Mouse (Mus musculus): Measurements from ENCODE around the gene Hmox2. TPM values are rescaled to one million over a fixed set of nuclear protein-coding genes. Genes with fewer than 3 reads are reported as not detected.
"Not testable (repeated sequence)": the region's sequence is repeated elsewhere in the genome, so short reads cannot be mapped to it uniquely, and the experiment has no call there.

Hmox2 gene
- total RNA-seq (2021): 10 to 100 TPM; 54.3 to 56.2 TPM
- long read RNA-seq, experiment 1, transcript Hmox2-201 (6 exons, 1,730 nt): major isoform, 41 of 58 reads
- long read RNA-seq, experiment 1, partial matches to known transcripts: 9 of 58 reads
- long read RNA-seq, experiment 1, other reads (novel, unspliced or antisense): 7 of 58 reads
- long read RNA-seq, experiment 2, transcript Hmox2-201 (6 exons, 1,730 nt): major isoform, 60 of 72 reads
- long read RNA-seq, experiment 2, partial matches to known transcripts: 5 of 72 reads
- long read RNA-seq, experiment 2, other reads (novel, unspliced or antisense): 6 of 72 reads

DNA sequence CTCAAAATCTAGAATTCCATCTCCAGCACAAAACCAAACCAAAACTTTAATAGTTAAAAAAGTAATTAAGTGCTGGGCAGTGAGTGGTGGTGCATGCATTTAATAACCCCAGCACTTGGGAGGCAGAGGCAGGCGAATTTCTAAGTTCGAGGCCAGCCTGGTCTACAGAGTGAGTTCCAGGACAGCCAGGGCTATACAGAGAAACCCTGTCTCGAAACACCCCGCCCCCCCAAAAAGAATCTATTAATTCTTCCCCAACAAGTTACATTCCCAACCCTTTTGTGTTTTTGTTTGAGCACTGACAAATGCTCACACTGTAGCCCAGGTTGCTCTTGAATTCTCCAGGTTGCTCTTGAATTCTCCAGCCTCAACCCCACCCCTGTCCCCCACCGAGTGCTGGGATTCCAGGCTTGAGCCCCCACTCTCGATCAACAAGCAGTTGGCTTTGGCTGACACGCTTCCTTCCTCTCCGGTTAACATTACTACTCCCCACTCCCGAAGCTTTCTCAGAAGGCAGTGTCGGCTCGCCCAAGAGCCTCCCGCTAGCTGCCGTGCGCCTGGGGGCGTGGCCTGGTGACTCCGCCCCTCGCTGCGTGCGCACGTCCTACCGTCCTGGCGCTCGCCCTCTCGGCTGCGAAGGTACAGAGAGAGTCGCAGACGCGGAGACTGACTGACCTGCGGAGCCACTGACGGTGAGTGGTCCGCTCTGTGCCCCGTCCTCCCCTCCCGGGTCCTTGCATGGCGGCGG lies at the start of gene Hmox2:
Gene Hmox2, plus strand, starts transcription at position 582 of the 748 bp plus-strand sequence.
- DNase-seq (ENCODE audit: low spot score in 2 of 2): peak; percentile 92 to 94

DNA sequence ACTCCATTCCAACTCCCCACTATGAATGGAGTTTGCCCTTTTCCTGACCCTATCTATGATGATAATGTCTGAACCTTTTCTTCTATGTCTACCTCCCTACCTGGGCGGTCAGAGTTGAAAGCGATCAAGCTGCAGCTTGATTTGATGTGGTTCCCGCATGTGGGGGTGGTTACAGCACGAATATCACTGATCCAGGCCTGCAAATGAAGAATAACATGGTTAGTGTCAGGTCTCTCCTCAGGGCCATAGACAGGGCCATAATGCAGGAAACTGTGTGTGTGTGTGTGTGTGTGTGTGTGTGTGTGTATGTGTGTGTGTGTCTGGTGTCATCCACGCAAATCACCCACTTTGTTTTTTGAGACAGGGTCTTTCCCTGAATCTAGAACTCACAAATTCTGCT lies 49.3 kb upstream of the Hmox2 start:
- no peak for DNase-seq (ENCODE audit: low spot score in 2 of 2)

DNA sequence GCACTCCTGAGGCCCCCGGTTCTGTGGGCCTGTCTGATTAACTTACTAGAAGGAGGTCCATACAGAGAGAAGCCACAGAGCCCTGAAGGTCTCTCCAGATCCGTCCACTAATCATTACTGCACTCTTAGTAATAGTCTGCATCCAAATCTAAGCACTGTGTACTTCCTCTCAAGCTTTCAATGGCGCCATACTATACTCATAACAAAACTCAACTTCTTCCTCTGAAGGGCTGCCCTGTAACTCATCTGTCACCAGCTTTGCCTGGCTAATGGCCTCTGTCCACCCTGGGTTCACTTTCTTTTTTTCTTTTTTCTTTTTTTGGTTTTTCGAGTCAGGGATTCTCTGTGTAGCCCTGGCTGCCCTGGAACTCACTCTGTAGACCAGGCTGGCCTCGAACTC lies 48.1 kb upstream of the Hmox2 start:
- no peak for DNase-seq (ENCODE audit: low spot score in 2 of 2)

DNA sequence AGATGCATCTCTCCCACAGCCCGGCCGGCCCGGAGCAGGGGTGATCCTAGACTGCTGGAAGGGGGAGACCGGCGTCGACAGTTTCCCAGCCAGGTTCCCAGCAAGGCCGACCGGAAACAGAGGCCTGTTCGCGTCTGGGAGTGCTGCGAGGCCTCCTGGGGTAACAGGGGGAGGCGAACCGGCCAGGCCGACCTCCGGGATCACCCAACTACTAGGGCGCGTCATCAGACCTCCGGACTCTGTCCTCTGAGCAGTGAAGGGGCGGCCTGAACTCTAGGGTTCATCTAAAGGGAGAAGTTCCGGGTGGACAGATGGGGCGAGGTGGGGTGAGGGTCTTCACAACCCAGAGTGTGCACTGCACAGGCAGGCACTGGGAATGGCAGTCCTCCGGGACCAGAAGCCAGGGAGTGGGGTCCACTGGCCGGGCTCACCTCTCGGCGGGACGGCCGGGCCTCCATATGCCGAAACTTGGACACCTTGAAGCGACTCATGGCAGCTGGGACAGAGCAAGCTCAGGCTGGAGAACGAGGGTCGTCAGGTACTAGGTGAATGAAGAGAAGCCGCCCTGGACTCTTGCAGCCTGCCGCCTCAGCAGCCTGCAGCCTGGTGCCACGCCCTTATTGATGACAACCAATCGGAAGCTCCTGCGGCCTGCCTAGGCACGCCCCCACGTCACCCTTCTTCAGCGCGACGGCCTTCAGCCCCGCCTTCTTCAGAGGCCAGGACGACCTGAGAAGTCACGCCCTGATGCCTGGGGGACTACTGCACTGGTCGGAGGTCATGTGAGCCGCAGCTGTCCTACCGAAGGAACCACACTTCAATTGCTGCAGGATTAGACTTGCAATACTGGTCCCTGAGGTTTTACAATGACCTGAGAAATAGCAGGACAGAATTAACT lies 46.8 kb upstream of the Hmox2 start, which contains the start of gene Coro7:
Gene Coro7, minus strand, starts transcription at position 657 of the 898 bp plus-strand sequence.
- peak; percentile 76 to 89 for DNase-seq (ENCODE audit: low spot score in 2 of 2)

DNA sequence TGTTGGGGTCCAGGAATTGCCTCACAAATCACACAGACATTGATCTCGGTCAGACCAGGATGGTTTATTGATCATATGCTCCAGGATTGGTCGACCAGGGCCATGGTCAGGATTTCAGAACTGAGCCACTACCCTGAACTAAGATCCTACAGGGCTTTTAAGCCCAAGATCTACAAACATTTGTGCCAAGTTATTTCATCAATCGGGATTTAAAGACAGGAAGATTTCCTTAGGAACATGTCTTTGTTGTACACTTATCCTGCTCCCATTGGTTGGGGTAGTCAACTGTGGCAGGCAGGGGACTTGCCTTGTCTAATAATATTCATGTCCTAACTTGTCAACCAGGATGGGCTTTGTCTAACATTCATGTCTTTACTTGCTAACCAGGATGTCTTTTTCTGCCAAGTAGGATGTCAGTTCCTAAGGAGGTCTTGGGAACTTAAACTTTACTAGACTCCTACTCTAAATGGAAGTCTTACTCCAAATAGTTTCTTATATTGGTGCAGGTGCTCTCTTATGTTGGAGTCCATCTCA lies 45.2 kb upstream of the Hmox2 start:
- DNase-seq (ENCODE audit: low spot score in 2 of 2): not testable (repeated sequence)

DNA sequence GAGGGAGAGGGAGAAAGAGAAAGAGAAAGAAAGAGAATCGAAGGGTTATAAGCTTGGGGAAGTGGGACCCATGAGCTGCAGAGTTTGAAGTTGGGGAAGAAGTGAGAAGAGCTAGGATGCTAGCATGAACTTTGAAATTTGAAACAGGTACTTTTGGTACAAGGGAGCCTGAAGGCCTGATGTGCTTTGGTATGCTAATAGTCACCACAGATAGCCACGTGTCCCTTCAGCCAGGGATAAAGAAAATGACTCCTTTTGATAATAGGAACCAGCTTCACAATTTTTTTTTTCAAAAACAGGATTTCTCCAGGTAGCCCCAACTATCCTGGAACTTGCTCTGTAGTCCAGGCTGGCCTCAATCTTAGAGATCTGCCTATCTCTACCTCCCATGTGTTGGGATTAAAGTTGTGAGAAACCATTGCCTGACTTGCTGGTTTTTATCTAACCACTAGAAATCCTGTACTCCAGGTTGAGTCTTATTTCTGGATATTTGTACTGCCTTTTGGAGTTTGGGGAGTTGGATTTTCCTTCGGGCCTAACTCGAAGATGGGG lies 43.5 kb upstream of the Hmox2 start:
- DNase-seq (ENCODE audit: low spot score in 2 of 2): no peak

DNA sequence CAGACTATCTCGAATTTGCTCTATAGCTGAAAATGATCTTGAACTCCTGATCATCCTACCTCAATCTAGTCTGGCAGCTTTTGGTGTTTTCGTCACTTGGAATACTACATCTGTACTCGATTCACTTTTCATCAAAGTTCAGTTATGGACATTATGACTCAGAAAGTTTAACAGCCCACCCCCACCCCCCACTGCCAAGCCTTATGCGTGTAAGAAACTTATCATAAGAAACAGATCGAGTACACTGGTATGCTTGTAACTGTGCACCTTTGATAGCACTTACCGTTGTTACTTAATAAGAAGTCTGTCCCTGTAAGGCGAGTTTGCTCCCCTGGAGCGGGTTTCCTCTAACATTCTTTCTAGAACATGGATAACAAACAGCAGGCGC lies 43.0 kb upstream of the Hmox2 start:
- DNase-seq (ENCODE audit: low spot score in 2 of 2): no peak

DNA sequence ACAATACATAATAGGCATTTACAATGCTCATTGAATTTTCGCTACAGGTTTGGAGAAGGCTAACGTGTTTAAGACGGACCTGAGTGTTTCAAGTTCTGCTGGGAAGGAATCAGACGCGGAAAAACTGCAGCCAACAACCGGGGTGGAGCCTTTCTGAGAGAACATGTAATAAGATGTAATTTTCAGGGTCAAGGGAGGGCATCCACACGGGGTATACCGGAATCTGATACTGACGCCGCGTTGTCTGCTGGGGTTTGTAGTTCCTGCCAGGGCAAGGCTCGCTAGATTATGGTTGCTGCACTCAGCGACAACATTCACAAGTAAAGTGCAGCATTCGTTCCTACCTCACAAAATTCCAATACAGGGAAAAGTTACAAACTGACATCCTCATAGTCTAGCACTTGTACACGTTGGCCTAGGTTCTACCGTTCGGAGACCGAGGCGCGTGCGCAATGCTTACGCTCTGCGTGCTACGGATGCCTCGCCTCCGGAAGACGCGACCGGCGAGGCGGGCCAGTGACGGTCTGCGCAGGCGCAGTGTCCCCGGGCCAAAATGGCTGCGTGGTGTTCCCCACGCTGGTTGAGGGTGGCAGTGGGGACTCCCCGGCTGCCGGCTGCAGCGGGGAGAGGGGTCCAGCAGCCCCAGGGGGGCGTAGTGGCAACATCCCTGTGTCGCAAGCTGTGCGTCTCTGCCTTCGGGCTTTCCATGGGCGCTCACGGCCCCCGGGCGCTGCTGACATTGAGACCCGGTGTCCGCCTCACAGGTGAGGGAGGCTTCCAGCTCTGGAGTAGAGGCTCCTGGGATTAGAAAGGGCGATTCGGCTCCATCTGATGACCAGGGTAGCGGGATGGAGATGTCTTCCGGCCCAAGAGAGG lies 42.3 kb upstream of the Hmox2 start:
- peak; percentile 98 to 99 for DNase-seq (ENCODE audit: low spot score in 2 of 2)

DNA sequence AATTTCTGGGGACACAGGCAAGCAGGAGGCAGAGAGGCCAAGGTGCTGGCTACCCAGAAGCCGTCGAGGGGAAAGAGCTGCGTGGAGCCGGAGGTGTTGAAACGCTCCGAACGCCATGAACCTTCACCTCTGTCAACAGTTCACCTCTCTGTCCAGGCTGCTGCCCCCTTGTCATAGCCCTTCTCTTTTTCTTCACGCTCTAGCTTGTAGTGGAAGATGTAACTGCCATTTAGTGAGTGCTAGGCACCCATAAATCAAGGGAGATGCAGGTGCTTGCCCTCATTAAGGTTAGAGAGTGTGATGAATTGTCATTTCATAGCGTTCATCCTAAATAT lies 41.7 kb upstream of the Hmox2 start:
- no peak for DNase-seq (ENCODE audit: low spot score in 2 of 2)

DNA sequence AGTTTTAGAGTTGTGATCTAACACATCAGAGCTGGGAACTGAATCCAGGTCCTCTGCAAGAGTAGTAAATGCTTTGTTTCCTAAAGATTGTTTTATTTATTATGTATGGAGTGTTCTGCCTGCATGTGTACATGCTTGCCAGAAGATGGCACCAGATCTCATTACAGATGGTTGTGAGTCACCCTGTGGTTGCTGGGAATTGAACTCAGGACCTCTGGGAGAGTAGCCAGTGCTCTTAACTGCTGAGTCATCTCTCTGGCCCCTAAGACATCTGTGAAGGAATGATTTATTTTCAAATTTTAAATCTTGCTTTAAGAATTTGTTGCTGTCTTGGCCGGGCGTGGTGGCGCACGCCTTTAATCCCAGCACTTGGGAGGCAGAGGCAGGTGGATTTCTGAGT lies 36.8 kb upstream of the Hmox2 start:
- DNase-seq (ENCODE audit: low spot score in 2 of 2): not testable (repeated sequence)

DNA sequence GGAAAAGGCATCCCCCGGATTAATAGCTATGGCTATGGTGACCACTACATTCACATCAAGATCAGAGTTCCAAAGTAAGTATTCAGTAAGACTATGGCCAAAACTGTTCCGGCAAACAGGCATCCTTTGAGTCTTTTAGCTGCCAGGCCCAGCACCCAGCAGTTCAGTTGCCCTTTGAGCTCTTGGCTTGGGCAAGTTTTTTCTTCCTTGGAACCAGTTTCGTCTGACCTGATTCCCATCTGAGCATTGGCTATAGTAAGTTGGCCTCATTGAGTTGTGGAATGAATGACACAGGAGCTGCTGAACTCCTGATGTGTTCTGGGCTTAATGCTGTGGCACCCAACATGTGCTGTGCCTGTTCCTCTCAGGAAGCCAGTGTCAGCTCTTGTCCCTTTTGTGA lies 24.9 kb upstream of the Hmox2 start:
- no peak for DNase-seq (ENCODE audit: low spot score in 2 of 2)

DNA sequence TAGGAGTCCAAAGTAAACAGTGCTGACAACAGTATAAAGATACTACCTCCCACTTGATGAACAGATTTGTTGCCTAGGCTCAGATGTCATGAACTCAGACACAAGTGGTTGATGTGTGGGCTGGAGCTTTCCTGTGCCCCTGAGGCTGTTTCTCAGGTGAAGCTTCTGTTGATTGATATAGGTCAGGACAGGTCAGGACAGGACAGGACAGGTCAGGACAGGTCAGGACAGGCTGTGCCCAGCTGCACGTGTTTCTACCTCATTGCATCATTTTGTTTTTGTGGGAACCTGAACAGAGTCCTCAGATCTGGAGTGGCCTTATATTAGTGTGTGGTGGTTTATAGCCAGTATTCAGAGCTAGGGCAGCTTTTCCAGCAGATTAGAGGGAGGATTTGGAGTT lies 23.5 kb upstream of the Hmox2 start:
- DNase-seq (ENCODE audit: low spot score in 2 of 2): no peak

DNA sequence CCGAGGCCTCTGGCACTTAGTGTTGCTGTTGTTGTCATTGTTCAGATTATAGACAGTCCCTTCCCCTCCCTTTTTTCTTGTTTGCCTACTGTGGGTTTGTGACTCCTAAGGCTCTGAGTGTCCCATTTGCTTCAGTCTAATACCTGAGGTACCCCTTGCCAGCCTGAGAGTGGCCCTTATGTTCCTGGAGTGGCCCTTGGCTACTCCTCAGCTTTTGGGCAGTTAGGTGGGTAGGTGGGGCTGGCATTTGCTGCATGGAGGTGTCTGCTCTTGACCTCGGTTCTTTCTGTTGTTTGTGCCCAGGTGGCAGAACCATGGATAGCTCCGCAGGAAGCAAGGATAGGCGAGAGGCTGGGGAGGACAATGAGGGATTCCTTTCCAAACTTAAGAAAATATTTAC lies 20.6 kb upstream of the Hmox2 start:
- no peak for DNase-seq (ENCODE audit: low spot score in 2 of 2)

DNA sequence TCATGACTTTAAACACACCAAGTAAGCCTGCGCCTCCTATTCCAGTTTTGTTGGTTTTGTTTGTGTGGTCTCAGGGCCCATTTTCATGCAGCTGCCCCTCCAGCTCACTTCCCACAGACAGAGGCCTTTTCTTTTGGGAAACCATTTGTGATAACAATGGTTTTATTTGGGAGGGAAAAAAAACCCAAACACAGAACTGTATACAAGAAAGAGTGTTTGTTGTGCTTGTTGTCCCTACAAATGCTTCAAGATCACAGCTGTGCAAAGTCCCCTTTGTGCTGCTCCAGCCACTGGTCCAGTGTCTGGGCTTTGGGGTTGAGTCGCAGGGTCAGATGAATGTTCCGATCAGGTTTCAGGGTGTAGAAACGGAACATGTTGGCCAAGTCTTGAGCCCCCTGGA lies 15.0 kb upstream of the Hmox2 start:
- DNase-seq (ENCODE audit: low spot score in 2 of 2): no peak

DNA sequence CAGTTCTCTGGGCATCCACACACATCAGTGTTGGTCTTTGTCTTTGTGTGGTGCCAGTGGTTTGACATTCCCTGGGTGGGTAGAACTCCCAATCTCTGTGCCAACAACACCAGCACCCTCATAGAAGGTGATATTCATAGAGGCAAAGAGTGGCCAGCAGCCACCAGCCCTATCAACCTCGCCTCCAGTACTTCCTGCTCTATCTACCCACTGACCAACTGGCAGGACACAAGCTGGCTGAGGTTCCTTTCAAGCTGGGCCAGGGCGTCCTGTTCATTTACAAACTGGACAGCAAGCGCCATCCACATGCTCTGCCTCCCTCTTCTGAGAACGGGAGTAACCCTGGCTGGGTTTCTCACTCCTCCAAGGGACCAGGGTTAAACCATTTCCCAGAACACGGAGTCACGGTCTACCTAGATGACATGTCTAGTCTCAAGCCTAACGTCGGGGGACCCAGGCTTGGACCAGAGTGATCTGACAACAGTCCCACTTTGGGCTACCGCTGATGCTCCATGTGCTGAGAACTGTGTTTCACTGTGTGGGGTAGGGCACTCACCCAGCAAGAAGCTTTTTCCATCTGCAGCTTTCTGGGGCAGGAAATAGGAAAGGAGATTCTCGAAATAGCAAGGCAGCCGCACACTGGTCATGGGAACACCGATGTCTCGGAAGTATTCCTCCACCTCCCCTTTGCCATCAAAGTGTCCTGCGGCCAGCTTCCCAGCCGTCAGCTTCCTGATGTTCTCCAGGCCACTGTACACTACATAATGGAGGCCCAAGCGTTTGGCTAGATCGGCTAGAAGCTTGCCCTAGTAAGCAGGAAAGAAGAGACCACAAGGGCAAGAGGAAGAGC lies 12.1 kb upstream of the Hmox2 start:
- no peak for DNase-seq (ENCODE audit: low spot score in 2 of 2)

DNA sequence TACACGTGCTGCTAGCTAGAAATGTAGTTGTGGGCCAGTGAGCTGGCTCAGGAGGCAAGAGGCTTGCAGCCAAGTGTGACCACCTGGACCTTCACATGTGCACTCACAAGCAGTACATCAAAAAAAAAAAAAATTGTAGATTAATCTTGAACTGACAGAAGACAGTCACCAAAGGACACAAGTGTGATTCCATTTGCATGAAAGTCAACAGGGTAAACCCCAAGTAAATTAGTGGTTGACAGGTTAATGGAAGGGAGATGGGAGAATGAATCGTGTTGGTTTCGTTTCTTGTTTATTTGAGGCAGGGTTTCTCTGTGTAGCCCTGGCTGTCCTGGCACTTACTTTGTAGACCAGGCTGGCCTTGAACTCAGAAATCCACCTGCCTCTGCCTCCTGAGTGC lies 8.3 kb upstream of the Hmox2 start:
- no peak for DNase-seq (ENCODE audit: low spot score in 2 of 2)

DNA sequence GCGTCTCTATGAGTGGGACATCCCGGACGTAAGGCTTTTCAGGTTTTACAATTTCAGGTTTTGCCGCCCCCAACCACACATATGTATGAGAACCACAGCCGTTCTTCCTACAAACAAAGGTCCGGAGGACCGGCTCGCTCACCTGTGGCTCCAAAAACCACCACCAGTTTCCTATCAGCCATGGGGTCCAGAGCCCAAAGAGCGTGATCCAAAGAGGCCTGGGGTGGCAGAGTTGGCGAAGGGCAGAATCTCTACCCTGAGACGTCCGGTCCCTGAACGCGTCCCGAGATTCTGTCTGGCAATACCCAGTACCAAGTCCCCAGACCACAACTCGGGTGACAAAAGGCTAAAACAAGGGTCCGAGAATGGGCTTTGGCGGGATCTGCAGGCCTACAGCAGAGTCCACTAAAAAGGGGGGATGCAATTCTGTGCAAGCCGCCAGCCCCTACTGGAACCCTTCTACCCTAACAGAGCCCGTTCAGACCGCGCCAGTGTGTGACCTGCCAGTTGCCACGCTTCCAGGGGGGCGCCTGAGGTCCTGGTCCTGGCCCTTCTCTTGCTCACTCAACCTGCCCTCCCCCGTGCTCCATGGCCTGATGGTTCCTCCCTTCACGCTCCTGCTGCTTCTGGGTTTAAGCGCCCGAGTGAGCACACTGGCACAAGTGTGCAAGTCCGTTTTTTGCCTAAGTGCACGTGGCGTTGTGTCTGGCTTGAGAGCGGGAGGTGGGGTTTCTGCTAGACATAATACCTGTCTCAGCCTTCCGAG lies 7.2 kb upstream of the Hmox2 start, which contains the start of gene Nmral1:
Gene Nmral1, minus strand, starts transcription at position 604 of the 766 bp plus-strand sequence.
- peak in 1 of 2 experiments; percentile 65 for DNase-seq (ENCODE audit: low spot score in 2 of 2)

DNA sequence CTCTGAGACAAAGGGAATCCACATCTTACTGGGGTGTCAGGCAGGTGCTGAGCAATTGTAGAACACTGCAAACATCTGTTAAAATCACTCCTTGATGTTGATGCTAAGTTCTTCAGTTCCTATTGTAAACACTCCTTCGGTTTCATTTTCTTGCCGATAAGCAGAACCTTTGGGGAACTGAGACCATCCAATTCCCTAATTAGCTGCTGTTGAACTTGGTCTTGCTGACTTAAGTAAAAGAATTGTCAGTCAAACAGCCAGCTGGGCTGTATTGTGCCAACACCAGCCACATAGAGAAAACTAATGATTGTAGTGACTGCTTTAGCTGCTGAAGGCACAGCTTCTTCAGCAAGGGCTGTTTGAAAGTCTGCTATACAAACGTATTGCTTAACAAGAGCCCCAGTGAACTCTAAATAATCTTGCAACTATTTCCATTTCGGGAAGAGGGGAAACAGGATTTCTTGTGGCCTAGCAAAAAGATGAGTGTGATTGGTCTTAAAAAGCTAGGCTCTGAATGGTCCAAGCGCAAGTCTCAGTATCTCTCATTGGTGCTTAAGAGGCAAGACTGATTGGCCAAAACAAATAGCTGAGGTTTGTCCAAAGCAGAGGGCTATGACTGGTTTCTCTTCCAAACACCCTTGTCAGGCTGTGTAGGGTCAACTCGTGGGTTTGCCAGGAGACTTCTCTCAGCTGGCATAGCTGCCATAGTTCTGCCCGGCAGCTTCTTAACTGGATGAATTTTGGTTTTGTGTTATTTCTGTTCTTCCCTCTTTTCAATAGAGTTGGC lies 3.8 kb upstream of the Hmox2 start:
- DNase-seq (ENCODE audit: low spot score in 2 of 2): no peak
